Mouse (Mus musculus) olfactory bulb, adult 2 months (tissue): ENCODE results near the gene Gm43552.

Experiments
- CTCF ChIP-seq: fragments of 200-500 bp; IDR thresholded peaks from 2 replicates; pipeline ENCODE4 v1.5.1; 2012; ENCODE audit warnings: low read depth, mild to moderate bottlenecking, low read length, moderate library complexity; ENCODE audit not compliant: insufficient read depth
- POLR2A ChIP-seq: fragments of 200-500 bp; IDR thresholded peaks from 2 replicates; pipeline ENCODE4 v1.6.1; 2012; ENCODE audit warnings: mild to moderate bottlenecking, low read depth, low read length, moderate library complexity; ENCODE audit not compliant: insufficient read depth

- TF ChIP-seq CTCF (no peak), POLR2A (no peak)
Measured at GRCm38 (mm10) chr5:65486514-65486913, 6.1 kb downstream of the Gm43552 start.
